Mouse (Mus musculus) ovary, postnatal 36 days (tissue): Measurements from ENCODE around the gene Prss2.
"Not testable (repeated sequence)": the region's sequence is repeated elsewhere in the genome, so short reads cannot be mapped to it uniquely, and the experiment has no call there.

ENCODE experiments used
- DNase-seq: peaks from one replicate; pipeline ENCODE4 v3.0.0; 2022; ENCODE audit warnings: low spot score, mixed read lengths

Gene Prss2

GRCm38 (mm10) chr6:41554295-41555169, 32.9 kb downstream of the Prss2 start:
- DNase-seq = no peak

DNA sequence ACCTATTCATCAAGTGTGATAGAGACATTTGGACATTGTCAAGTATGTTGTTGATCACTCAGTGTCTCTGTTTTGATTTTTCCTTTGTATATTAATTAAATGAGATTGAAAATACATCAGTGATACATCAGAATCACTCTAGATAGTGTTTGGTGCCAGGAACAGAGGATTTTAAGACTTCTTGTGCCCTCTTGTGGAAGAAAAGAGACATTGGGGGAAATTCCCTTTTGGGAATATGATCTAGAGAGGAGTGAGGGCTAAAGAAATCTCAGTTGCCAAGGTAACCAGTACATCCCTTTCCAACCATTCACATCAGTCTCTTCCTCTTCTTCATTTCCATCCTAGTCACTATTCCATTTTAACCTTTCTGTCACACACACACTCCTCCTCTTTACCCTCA, 34.8 kb downstream of the Prss2 start:
- no peak for DNase-seq

GRCm38 (mm10) chr6:41557468-41557867, 35.9 kb downstream of the Prss2 start:
- DNase-seq = no peak

- no peak for DNase-seq
Measured at GRCm38 (mm10) chr6:41558271-41558670, 36.7 kb downstream of the Prss2 start.

- DNase-seq = no peak
Measured at GRCm38 (mm10) chr6:41559331-41559730, 37.7 kb downstream of the Prss2 start.

GRCm38 (mm10) chr6:41560273-41560672, 38.7 kb downstream of the Prss2 start:
- DNase-seq = no peak

DNA sequence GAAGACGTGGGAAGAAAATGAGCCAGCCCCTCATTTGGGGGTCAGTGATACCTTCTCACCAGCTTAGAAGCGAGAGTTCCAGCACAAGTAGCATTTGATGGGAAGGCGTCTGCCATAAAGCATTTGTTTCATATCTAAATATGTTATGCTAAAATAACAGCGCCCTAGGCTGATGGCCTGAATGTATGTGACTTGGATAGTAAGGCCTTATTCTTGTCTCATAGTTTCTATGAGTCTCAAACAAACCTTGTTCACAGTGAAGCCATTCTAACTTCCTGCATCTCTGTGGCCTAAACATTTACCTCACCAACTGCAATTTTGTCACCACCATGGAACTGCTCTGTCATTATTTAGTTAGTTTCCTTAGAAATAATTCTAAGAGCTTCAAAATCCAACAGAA, 41.0 kb downstream of the Prss2 start:
- DNase-seq = no peak

GRCm38 (mm10) chr6:41563104-41563951, 41.7 kb downstream of the Prss2 start:
- DNase-seq = not testable (repeated sequence)

- no peak for DNase-seq
Measured at GRCm38 (mm10) chr6:41565261-41565660, 43.7 kb downstream of the Prss2 start.

DNA sequence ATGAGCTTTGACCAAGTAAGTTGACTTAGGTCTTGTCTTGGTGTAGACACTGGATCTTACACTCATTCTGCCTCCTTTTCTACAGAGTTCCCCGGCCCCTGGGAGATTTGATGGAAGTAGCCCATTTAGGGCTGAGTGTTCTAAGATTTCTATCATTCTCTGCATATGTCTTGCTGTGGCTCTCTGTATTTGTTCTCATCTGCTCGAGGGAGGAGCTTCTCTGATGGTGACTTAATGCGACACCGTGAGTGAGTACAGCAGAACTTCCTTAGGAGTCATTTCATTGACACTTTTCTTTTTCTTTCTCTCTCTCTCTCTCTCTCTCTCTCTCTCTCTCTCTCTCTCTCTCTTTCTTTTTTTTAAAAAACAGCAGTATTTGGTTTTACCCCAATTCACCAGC, 45.4 kb downstream of the Prss2 start:
- no peak for DNase-seq

DNA sequence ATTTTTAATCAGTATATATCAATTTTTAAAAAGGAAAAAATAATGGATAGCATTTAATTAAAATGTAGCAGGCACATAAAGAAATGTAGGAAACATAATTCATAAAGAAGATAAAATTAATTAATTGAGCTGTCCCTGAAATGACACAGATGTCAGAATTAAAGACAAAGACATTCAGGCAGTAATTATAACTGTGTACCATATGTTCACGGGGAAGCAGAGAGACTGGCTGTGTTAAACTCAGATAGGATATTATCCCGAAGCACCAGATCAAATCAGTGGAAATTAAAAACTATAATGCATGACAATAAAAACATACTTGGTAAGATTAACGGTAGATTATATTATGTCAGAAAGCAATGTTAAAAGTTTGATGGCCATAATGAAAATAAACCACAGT, 47.5 kb downstream of the Prss2 start:
- DNase-seq = no peak
